Mouse (Mus musculus): ENCODE data around the gene Hoxc8. TPM values are rescaled to one million over a fixed set of nuclear protein-coding genes. Genes with fewer than 3 reads are reported as not detected.
A peak's percentile ranks its signal among the peaks of the same experiment; 100 is the strongest.

Gene Hoxc8
- polyA plus RNA-seq, 1 experiment from 2014 or later = not detected

DNA sequence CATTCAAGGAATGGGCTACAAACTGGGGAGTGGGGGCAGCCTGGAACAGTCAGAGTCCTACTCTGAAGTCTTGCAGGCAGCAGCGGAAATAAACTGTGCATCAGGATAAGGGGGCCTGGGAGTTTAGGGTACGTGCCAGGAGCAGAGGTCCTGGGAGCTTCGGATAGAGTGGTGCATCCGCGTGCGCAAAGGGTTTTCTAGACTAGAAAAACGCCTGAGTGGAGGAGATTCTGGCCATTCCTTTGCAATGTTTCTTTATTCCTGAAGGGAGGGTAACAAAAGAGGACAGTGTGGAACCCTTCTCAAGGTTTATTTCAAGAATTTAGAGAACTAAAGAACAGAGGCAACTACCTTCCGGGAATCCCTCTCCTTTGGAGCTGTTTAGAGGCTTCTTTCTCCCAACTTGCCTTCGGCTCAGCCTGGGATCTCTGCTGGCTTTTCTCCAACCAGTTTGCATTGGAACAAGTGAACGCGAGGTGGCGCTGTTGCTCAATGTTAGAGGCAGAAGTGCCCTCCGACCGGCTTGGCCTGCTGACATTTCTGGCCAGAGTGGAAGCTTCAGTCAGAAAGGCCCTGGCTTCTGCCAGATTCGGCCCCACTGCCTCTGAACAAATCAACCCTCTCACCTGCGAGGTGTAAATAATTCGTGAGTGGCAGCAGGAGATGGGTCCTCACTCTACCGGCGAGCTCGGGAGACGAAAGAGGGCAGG lies 3.1 kb upstream of the Hoxc8 start:
- H3K4me2 ChIP-seq (replicated peaks; ENCODE audit: low read depth, low read length) = no peak overlapping the region

DNA sequence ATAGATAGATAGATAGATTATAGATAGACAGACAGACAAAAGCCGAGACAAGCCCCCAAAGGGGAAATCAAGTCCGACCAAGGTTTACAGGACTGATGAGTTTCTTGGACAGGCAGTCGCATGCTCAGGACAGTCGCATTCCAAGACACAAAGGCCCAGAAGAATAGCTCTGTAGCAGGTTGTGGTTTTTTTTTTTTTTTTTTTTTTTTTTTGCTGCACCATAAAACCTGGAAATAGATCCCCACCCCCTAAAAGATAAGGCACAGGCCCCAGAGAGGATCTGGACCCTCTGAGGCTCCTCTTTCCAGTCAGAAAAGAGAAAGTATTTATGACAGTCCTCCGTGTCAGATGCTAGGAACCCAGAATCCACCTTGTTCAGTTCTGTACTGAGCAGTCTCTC lies 2.3 kb upstream of the Hoxc8 start:
- Histone ChIP-seq H3K9me3 (ENCODE audit: control insufficient read depth, low read length) (no peaks in the 10 kb centered on the region), H3K4me2 (replicated peaks; ENCODE audit: low read depth, low read length) (no peak overlapping the region), H3K9ac (ENCODE audit: low read depth, low read length) (no peak overlapping the region), H3K27me3 (ENCODE audit: control insufficient read depth, insufficient read depth, low read length) (peaks cover 96% of the 10 kb centered on the region), H3K4me1 (replicated peaks; ENCODE audit: control insufficient read depth, insufficient read depth, low read length) (0 out of 2 replicates have a peak, but pooled peaks cover 5% of the 10 kb centered on the region), H3K27ac (ENCODE audit: low read depth, low read length) (no peak overlapping the region), H3K4me3 (ENCODE audit: low read depth, low read length) (no peak overlapping the region), H3K36me3 (ENCODE audit: control insufficient read depth, insufficient read depth, low read length) (no peaks in the 10 kb centered on the region)
- WGBS = 11% methylated on average over 5 of the region's 5 CpGs
- no peak for ATAC-seq (ENCODE audit: low FRiP score)
- DNase-seq (ENCODE audit: low spot score) = no peak

More for the DNA sequence above, 3.1 kb upstream of the Hoxc8 start:
- no peaks in the 10 kb centered on the region for H3K9me3 ChIP-seq (ENCODE audit: control insufficient read depth, low read length)
- H3K4me3 ChIP-seq (ENCODE audit: low read depth, low read length) = no peak overlapping the region
- no peak overlapping the region for H3K27ac ChIP-seq (ENCODE audit: low read depth, low read length)
- no peak overlapping the region for H3K9ac ChIP-seq (ENCODE audit: low read depth, low read length)
- H3K4me1 ChIP-seq (replicated peaks; ENCODE audit: control insufficient read depth, insufficient read depth, low read length) = 0 out of 2 replicates have a peak, but pooled peaks cover 5% of the 10 kb centered on the region
- DNase-seq (ENCODE audit: low spot score) (peak; percentile 98), ATAC-seq (ENCODE audit: low FRiP score) (peak; percentile 72; the same call in 1 of the 2 replicates)
- peaks cover 96% of the 10 kb centered on the region for H3K27me3 ChIP-seq (ENCODE audit: control insufficient read depth, insufficient read depth, low read length)
- 3% methylated on average over 21 of the region's 21 CpGs for WGBS
- H3K36me3 ChIP-seq (ENCODE audit: control insufficient read depth, insufficient read depth, low read length) = no peaks in the 10 kb centered on the region

DNA sequence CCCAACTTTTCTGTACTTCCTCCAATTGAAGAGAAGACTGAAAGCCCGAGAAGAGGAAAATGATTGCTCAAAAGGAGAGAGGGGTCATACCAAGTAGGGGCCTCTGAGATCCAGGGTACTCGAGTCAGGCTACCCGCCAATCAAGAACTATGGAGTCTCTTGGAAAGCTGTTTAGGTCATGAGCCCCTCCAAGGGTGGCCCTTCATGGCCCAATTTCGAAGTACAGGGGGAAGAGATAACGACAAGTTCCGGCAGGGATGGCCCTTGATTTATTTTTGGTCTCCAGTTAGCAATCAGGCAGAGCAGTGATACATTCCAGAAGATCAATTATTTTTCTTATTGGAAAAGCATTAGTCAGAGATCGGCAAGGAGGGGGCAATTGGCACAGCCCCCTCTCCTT lies 1.4 kb downstream of the Hoxc8 start:
- DNase-seq (ENCODE audit: low spot score) = no peak
- peaks cover 98% of the 10 kb centered on the region for H3K27me3 ChIP-seq (ENCODE audit: control insufficient read depth, insufficient read depth, low read length)
- WGBS = 2% methylated on average over 7 of the region's 7 CpGs
- ATAC-seq (ENCODE audit: low FRiP score) = no peak
- H3K4me3 ChIP-seq (ENCODE audit: low read depth, low read length) = no peak overlapping the region
- H3K27ac ChIP-seq (ENCODE audit: low read depth, low read length) = no peak overlapping the region
- no peaks in the 10 kb centered on the region for H3K9me3 ChIP-seq (ENCODE audit: control insufficient read depth, low read length)
- no peak overlapping the region for H3K9ac ChIP-seq (ENCODE audit: low read depth, low read length)
- 0 out of 2 replicates have a peak, but pooled peaks cover 5% of the 10 kb centered on the region for H3K4me1 ChIP-seq (replicated peaks; ENCODE audit: control insufficient read depth, insufficient read depth, low read length)
- no peak overlapping the region for H3K4me2 ChIP-seq (replicated peaks; ENCODE audit: low read depth, low read length)
- no peaks in the 10 kb centered on the region for H3K36me3 ChIP-seq (ENCODE audit: control insufficient read depth, insufficient read depth, low read length)

DNA sequence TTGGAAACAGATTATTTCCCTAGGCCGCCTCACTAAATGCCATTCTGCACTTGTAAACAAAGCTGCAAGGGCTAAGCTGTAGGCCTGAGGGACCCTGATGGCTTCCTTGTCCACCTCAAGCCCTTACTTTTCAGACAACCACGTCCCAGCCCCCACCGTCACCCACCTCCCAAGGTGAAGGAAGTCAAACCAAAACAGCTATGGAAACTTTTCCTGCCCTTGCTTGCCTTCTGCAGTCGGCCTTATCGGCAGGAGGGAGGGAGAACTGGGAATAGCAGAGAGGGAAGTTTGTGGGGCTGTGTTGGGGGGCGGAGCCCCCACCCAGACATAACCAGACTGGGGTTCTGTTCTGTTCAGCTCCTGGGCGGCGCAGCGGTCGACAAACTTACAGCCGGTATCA lies 1.8 kb downstream of the Hoxc8 start:
- no peak overlapping the region for H3K4me3 ChIP-seq (ENCODE audit: low read depth, low read length)
- no peak overlapping the region for H3K27ac ChIP-seq (ENCODE audit: low read depth, low read length)
- no peak overlapping the region for H3K4me2 ChIP-seq (replicated peaks; ENCODE audit: low read depth, low read length)
- no peaks in the 10 kb centered on the region for H3K36me3 ChIP-seq (ENCODE audit: control insufficient read depth, insufficient read depth, low read length)
- 0 out of 2 replicates have a peak, but pooled peaks cover 5% of the 10 kb centered on the region for H3K4me1 ChIP-seq (replicated peaks; ENCODE audit: control insufficient read depth, insufficient read depth, low read length)
- ATAC-seq (ENCODE audit: low FRiP score) (no peak), DNase-seq (ENCODE audit: low spot score) (no peak)
- H3K9ac ChIP-seq (ENCODE audit: low read depth, low read length) = no peak overlapping the region
- no peaks in the 10 kb centered on the region for H3K9me3 ChIP-seq (ENCODE audit: control insufficient read depth, low read length)
- under 1% methylated on average over 11 of the region's 11 CpGs for WGBS
- peaks cover 98% of the 10 kb centered on the region for H3K27me3 ChIP-seq (ENCODE audit: control insufficient read depth, insufficient read depth, low read length)

DNA sequence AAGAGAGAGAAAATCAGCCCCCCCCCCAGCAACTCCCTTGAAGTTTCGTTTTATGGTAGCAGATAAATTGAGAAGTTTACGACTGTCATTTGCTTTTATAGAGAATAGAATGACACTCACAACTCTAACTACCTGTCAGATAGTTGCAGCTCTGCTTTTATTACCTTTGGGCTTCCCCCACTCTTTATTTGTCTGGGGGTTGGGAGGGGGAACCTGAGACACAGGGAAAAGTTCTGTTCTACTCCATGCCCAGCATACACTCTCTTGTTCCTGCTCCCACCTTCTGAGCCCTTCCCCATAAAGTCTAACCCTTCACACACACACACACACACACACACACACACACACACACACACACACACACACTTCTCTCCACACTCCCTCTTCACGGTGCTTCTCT lies 2.5 kb downstream of the Hoxc8 start:
- WGBS = 0% methylated on average over 3 of the region's 3 CpGs
- H3K36me3 ChIP-seq (ENCODE audit: control insufficient read depth, insufficient read depth, low read length) = no peaks in the 10 kb centered on the region
- H3K27ac ChIP-seq (ENCODE audit: low read depth, low read length) = no peak overlapping the region
- H3K9me3 ChIP-seq (ENCODE audit: control insufficient read depth, low read length) = no peaks in the 10 kb centered on the region
- no peak overlapping the region for H3K4me2 ChIP-seq (replicated peaks; ENCODE audit: low read depth, low read length)
- DNase-seq (ENCODE audit: low spot score) (no peak), ATAC-seq (ENCODE audit: low FRiP score) (no peak)
- H3K27me3 ChIP-seq (ENCODE audit: control insufficient read depth, insufficient read depth, low read length) = peaks cover 98% of the 10 kb centered on the region
- 0 out of 2 replicates have a peak, but pooled peaks cover 5% of the 10 kb centered on the region for H3K4me1 ChIP-seq (replicated peaks; ENCODE audit: control insufficient read depth, insufficient read depth, low read length)
- H3K9ac ChIP-seq (ENCODE audit: low read depth, low read length) = no peak overlapping the region
- H3K4me3 ChIP-seq (ENCODE audit: low read depth, low read length) = no peak overlapping the region

DNA sequence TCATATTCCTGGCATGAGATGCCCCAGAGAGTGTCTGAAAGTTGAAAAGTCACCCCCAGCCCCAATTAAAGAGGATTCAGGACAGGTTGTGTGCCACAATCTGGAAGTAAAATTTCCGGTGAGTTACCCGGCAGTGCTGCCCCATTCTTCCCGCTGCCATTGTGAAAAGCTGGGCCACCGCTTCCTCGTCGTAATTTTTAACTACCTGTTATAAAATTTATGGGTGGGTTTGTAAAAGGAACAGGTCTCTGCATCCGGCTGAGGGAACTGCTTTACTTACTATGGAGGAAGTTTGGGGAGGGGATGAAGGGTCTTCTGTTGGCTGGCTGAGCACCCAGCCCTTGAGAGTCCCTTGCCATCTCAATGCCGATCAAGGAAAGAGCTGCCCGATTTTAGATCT lies 6.1 kb downstream of the Hoxc8 start:
- no peak overlapping the region for H3K9ac ChIP-seq (ENCODE audit: low read depth, low read length)
- WGBS = under 1% methylated on average over 9 of the region's 9 CpGs

DNA sequence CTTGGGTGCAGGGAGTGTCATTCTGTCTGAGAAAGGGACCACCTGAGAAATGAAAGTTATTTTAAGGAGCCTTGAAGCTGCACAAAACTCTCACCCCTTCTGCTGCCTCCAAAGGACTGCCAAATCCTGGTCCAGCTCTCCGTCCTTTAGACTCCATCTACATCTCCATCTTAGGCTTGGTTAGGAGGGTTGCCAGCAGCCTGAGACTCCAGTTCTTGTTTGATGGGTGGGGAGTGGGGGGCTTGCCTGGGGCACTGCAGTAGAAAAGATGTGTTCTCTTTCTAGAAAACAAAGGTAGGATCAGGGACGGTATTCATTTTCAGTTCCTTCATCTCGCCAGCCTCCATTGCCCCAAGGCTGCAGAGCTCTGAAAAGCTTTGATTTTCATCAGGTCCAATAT lies 7.0 kb downstream of the Hoxc8 start:
- Histone ChIP-seq H3K36me3 (ENCODE audit: control insufficient read depth, insufficient read depth, low read length) (no peaks in the 10 kb centered on the region), H3K9ac (ENCODE audit: low read depth, low read length) (no peak overlapping the region), H3K4me3 (ENCODE audit: low read depth, low read length) (no peak overlapping the region), H3K4me1 (replicated peaks; ENCODE audit: control insufficient read depth, insufficient read depth, low read length) (0 out of 2 replicates have a peak, but pooled peaks cover 3% of the 10 kb centered on the region), H3K27ac (ENCODE audit: low read depth, low read length) (no peak overlapping the region), H3K9me3 (ENCODE audit: control insufficient read depth, low read length) (no peaks in the 10 kb centered on the region), H3K27me3 (ENCODE audit: control insufficient read depth, insufficient read depth, low read length) (peaks cover 98% of the 10 kb centered on the region), H3K4me2 (replicated peaks; ENCODE audit: low read depth, low read length) (no peak overlapping the region)
- ATAC-seq (ENCODE audit: low FRiP score) (no peak), DNase-seq (ENCODE audit: low spot score) (no peak)
- 2% methylated on average over 3 of the region's 3 CpGs for WGBS

More for the DNA sequence above, 6.1 kb downstream of the Hoxc8 start:
- Histone ChIP-seq H3K9me3 (ENCODE audit: control insufficient read depth, low read length) (no peaks in the 10 kb centered on the region), H3K27me3 (ENCODE audit: control insufficient read depth, insufficient read depth, low read length) (peaks cover 98% of the 10 kb centered on the region), H3K4me2 (replicated peaks; ENCODE audit: low read depth, low read length) (no peak overlapping the region), H3K27ac (ENCODE audit: low read depth, low read length) (no peak overlapping the region), H3K36me3 (ENCODE audit: control insufficient read depth, insufficient read depth, low read length) (no peaks in the 10 kb centered on the region), H3K4me1 (replicated peaks; ENCODE audit: control insufficient read depth, insufficient read depth, low read length) (0 out of 2 replicates have a peak, but pooled peaks cover 3% of the 10 kb centered on the region), H3K4me3 (ENCODE audit: low read depth, low read length) (no peak overlapping the region)
- ATAC-seq (ENCODE audit: low FRiP score) (no peak), DNase-seq (ENCODE audit: low spot score) (no peak)

DNA sequence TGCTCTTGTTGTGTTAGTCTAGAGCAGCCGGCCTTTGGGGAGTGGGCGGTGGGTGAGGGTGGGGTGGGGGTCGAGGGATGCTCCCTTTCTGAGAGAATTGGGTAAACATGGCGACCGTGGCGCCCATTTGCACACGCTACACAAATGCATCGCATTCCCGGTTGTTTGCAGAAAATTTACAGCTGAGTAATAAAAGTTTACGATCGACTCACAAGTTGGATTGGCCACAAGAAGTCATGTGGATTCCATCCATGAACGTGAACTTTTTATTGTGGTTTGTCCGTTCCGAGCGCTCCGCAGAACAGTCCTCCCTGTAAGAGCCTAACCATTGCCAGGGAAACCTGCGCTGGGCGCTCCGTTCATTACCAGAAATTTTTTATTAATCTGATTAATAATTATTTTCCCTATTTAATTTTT lies 7.5 kb downstream of the Hoxc8 start, which contains the start of gene Hoxc6:
Hoxc6 (plus strand) TSS at position 319 of the 417 bp plus-strand sequence.
- ATAC-seq (ENCODE audit: low FRiP score) = no peak
- peak within 1 kb of the TSS; percentile 47 for H3K4me2 ChIP-seq (replicated peaks; ENCODE audit: low read depth, low read length)
- H3K9me3 ChIP-seq (ENCODE audit: control insufficient read depth, low read length) = no peaks in the 10 kb centered on the region
- H3K4me3 ChIP-seq (ENCODE audit: low read depth, low read length) = peak within 1 kb of the TSS; percentile 30
- 2% methylated on average over 19 of the region's 19 CpGs for WGBS
- no peaks in the 10 kb centered on the region for H3K36me3 ChIP-seq (ENCODE audit: control insufficient read depth, insufficient read depth, low read length)
- DNase-seq (ENCODE audit: low spot score) = no peak
- H3K27me3 ChIP-seq (ENCODE audit: control insufficient read depth, insufficient read depth, low read length) = peaks cover 98% of the 10 kb centered on the region
- H3K27ac ChIP-seq (ENCODE audit: low read depth, low read length) = no peak within 1 kb of the TSS
- 0 out of 2 replicates have a peak, but pooled peaks cover 3% of the 10 kb centered on the region for H3K4me1 ChIP-seq (replicated peaks; ENCODE audit: control insufficient read depth, insufficient read depth, low read length)
- no peak within 1 kb of the TSS for H3K9ac ChIP-seq (ENCODE audit: low read depth, low read length)
